Mouse (Mus musculus) CD8-positive naive resting alpha-beta T cell, adult 2 months (primary cell): ENCODE data around the gene Il12rb1.

Source experiments
- DNase-seq, 2 experiments: peaks; one replicate each; pipeline ENCODE4 v3.0.0; 2022; ENCODE audit warnings: low read depth in 2 of 2, low spot score in 2 of 2

The Il12rb1 gene

DNA sequence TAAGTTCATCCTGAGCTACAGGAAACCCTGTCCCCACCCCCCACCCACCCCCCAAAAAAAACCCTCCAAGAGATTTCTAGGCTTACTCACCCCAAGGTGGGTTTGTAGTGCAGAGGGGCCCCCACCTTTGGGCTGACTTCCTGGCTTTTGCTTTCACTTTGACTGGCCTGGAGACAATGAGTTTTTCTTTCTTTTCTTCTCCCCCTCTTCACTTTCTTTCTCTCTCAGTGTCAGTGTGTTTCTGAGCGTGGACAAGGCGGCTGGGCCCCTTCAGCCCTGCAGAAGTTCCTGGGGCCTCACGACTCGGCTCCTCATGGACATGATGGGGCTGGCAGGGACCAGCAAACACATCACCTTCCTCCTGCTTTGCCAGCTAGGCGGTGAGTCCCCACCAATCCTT lies at the start of gene Il12rb1:
Gene Il12rb1 (plus strand): TSS at position 211 of the 400 bp plus-strand sequence.
- DNase-seq: no peak

DNA sequence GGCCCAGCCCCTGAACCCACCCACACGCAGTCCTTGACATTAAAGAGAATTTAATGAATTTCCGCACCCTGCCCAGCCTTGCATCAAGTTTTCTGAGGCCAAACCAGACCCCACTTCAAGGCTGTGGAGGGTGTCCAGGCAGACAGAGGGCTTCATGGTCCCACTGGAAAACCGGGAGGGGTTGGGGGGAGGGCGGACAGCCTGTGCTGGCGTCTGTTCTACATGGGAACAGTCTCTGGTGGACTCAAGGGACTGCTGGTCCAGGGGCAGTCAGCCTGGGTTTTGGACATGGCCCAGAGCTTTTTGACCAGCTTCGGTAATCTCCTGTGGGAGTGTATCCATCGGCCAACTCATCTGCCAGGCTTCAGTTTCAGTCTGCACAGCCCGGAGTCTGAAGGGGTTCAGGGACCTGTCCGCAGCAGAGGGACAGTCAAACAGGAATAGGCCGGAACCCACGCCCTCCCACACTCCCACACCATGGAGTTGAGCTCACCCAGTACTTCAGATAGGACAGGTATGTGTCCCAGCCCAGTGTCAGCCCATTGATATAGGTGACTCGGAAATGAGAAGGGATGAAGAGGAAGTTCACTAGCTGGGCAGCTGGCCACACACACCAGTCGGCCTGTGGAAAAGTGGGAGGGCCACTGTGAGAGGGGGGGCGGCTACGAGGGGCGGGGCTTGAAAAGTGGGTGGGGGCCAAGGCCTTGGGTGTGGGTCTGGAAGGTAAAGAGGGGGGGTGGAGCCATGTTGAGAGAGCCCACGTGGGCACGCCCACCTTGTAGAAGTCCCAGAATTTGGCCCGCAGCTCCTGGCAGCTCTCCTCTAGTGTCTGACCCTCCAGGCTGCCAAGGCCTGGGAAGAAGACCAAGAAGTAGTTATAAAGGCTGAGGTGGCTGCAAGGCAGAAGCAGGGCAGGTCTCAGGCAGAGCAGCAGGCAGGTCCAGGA lies 49.4 kb upstream of the Il12rb1 start:
- no peak for DNase-seq

DNA sequence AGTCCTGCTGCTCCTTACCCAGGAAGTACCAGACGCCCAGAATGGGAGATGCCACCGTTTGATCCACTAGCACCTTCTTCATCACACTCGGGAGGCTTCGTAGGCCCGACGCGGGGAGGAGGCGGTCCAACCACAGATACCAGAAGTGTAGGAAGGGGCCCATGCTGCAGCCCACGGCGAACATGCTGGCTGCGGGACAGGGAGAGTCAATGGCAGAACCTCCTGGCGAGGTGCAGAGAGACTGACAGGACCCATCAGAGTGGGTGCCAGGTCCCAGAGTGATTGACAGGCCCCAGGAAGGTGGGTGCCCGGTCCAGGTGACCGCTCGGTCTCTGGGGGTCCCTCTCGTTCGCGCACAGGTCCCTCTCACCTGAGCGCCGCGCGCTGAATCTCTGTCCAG lies 47.9 kb upstream of the Il12rb1 start:
- no peak for DNase-seq

DNA sequence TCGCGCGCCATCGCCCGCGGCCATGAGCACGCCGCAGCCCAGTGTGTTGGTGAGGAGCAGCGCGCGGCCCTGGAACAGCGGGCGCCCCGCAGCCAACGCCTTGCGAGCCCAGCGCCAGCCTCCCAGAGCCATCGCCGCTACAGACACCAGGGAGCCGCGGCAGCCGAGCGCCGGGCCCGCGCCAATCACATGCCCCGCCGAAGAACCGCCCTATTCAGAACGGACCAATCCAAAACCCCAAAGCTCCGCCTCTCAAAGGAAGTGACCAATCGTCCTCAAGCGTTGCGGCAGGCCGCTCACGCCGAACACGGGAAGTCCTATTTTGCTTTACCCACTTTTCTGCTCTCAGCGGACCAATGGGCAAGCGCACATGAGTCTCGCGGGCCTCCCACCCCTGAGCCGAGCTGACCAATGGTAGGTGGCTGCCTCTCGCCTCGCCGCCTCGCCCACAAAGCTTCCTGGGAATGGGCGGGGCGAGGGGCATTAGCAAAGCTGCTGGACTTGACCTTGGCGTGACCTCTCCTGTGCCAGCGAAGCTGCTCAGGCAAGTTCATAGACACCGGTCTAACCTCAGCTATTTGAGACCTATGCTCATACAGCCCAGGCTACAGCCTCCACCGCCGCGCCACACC lies 47.4 kb upstream of the Il12rb1 start, which contains the start of gene Mpv17l2:
Gene Mpv17l2 (minus strand): TSS at position 172 of the 632 bp plus-strand sequence.
- peak; percentile 89 to 92 for DNase-seq

DNA sequence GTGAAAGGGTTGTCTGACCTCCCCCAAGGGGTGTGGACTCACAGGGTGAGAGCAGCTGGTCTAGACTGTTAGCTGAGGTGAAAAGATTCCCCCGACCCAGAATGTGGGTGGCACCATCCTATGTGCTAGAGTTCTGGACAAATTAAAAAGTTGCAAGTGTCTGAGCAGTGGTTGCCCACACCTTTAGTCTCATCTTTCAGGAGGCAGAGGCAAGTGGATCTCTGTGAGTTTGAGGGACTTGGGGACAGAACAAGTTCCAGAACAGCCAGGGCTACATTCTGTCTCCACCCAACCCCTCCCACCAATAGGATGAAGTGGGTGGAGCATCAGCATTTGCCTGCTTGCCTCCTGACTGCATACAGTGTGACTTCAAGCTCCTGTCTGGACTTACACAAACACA lies 46.1 kb upstream of the Il12rb1 start:
- no peak for DNase-seq

DNA sequence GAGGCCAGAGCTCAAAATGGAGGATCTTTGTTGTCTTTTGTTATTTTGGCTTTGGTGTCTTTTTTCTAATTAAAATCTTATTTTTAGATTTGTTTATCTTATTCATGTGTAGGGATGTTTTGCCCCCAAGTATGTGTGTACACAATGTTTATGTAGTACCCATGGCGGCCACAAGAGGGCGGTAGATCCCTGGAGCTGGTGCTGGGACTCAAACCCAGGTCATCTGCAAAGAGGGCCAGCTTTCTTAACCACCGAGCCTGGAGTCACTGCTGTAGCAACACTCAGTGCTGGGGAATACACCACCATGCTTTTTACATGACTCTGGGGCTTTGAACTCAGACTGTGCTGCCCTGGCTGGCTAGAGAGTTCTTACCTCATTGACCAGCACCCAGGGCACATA lies 44.9 kb upstream of the Il12rb1 start:
- peak; percentile 50 to 59 for DNase-seq

DNA sequence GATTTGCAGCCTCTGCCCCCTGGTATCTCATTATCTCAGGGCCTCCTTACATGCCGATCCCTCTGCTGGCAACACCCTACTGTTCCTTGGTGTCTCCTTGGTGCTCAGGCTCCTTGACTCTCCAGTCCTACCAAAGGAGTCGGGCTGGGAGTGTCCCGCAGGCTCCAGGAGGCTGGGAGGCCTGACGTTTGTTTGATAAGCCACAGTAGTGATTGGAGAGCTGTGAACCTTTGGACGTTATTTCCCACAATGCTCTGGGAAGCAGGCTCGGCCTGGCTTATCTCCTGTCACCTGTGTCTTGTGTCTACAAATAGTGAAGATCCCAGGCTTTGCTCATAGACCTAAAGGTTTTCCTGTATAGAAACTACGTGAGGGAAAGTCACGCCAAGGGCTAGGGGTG lies 44.2 kb upstream of the Il12rb1 start:
- no peak for DNase-seq

DNA sequence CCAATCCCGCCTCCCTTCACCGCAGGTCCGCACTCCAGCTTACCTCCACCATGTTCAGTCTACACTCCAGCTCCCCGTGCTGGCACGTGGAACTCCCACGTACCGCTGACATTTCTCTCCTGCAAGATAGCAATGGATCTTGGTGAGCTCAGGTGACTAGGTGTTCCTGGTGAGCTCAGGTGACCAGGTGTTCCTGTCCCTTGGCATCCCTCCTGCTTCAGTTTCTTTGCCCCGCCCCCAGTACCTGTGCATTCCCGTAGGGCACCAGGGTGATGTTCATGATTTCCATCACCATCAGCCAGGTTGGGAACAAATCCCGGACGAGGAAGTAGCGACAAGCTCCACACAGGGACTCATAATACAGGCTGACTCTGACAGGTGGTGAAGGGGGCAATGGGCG lies 43.6 kb upstream of the Il12rb1 start:
- no peak for DNase-seq

DNA sequence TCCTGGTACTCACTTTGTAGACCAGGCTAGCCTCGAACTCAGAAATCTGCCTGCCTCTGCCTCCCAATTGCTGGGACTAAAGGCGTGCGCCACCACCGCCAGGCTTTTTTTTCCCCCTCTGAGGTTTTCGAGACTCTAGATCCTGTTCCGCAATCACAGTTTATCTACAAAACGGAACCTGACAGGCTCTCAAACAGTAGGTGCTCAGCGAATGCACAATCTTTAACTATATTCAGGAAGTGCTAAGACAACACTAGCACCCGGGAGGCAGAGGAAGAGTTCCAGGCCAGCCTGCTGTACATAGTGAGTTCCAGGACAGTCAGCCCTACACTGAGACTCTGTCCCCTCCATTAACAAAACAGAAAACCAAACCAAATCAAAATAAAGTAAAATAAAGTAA lies 42.9 kb upstream of the Il12rb1 start:
- DNase-seq: no peak

DNA sequence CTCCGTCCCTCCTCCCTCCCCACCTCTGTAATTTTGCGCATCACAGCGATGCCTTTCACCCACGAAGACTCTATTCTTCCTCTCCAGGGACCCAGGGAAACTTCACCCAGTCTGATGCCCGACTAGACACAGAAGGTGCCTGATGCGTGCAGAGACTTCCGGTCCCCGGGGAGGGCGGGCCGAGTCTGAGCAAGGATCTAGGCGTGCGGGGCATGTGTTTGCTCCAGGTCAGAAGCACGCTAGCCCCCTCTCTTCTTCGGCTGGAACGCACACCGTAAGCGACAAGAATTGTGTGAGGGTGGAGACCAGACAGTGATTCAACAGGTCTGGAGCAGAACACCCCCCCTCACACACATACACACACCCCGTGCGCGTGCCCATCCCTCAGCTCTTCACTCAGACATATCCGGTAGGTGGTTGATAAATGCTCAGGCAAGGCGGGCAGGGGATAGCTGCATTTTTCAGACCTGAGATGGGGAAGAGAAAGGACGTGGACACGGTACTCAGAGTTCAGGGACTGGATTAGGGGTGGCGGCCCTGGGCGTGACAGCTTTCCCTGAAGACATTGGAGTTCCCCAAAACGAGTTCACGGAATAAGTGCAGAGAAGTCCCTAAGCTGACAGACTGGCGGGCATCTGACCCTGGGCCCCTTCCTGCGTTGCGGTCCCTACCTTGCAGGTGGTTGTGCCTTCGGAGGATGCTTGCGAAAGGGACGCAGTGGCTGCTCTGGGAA lies 42.2 kb upstream of the Il12rb1 start:
- peak; percentile 57 to 64 for DNase-seq

DNA sequence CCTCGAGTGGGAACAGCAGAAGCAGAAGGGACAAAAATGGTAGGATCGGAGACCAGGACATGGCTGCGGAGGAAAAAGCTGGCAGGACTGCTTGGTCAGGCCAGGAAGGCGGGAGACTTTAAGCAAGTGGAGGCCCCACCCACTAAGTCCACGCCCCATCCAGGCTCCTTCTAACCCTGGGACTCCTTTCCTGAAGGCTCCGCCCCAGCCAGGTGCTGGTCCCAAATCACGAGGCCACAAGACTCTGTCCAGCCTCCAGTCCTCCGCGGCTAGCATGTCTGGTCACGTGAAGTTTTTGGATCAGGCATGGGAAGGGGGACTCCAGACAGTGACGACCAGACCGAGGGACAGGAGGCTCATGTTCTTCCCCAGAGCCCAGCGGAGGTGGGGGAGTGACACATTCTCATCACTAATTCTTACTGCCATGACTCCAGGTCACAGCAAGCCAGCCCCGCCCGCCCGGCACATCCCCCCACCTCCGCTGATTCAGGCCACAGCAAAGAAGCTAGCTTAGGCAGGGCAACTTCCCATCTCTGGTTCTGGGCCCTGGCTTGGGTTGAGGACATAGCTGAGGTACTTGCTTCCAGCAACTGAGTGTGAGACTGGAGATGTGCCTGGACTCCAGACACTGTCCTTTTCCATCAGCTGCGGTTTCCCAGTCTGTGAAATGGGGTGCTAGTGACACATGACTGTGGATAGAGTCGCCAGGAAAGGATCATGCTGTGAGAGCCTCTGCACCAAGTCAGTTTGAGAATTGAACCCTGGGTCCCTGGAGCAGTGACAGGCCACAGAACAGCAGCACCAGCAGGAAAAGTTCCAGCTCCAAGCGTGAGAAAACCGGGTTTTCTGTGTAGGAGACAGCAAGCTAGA lies 41.4 kb upstream of the Il12rb1 start:
- no peak for DNase-seq

DNA sequence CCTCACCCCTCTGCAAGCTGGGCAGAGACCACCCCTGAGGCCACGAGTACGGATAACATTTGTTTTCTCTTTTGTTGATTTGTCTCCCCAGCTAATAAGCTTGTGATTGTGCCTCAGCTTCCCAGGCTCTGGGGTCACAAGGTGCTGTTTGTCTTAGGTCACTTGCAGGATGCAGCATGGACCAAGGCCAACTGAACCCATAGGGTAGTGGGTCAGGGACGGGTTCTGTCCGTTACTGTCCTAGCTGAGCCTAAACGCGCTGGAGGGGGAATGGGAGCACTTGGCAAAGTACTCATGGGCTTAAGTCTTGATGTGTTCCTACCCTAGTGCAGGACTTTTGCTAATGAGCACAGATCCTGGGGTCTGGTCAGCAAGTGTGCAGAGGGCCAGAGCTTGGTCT lies 40.7 kb upstream of the Il12rb1 start:
- DNase-seq: no peak

DNA sequence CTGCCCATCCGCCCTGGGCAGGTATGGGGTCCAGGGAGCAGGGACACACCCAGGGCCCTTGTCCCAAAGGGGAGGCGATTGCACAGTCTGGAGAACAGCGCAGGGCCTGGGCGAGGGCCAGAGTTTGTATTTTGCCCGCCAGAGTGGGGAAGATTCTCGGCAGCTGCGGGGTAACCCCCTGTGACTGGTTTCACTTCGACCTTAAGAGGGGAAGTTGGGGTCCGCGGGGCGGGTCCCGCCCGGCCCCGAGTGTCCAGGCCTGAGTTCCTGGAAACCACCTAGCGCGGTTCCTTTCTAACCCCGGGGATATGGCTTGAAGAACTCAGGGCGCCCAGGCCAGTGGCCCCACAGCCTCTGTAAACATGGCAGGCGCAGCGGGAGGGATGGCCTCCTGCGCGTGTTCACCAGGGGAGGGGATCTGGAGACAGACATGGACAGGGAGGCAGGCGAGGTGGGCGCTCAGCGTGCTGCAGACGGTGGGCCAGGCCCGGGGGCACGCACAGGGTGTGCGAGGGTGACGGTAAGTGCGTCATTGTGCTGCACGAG lies 39.9 kb upstream of the Il12rb1 start:
- no peak for DNase-seq

DNA sequence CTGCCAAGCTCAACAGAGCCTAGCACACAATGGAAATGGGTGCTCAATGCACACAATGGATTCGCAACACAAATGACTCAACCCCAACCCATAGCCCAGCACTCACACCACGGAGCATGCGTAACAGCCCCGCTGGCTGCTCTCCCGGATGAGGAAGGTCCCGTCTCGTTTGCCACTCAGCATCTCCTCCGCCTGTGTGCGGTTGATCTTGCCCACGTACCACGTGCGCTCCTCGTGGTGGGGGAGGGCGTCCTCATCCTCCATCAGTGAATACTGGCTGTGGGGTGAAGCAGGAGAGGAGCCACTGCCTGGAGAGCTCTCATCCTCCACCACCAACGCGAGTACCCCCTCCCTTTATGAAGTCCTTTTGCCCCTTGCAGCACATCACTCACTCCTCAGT lies 39.3 kb upstream of the Il12rb1 start:
- DNase-seq: no peak

DNA sequence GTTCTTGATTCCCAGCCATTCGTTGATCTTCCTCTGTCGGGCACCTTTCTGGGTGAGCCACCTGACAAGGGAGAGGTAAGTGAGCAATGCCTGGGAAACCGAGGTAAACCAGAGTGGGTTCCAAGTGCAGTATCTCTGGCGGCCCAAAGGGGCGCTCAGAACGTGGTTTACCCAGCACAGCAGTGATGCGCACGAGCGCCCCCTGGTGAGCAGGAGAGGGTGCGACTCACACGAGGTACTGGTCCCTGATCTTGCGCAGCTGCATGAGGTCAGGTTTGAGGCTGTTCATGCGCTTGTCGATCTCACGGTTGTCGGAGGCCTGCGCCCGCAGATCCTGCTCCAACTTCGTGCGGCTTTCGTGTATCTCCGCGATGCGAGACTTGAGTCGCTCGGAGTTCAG lies 38.9 kb upstream of the Il12rb1 start:
- peak; percentile 95 to 97 for DNase-seq

DNA sequence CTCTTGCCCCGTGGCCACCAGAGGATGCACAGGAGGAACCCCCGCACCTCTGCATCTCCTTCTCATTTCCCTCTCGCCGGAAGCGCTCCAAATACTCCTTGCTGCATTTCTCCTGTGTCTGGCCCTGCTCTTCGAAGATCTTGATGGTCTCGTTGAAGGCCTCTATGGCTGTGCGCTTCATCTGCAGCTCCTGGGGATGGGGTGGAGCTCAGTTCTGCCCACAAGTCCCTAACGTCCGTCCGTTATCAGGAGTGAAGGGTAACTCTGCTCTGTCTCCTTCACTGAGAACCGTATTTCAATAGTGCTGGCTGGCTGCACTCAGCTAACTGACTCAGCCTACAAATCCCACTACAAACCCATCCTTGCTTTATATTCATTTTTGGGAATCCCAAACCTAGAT lies 38.4 kb upstream of the Il12rb1 start:
- no peak for DNase-seq

DNA sequence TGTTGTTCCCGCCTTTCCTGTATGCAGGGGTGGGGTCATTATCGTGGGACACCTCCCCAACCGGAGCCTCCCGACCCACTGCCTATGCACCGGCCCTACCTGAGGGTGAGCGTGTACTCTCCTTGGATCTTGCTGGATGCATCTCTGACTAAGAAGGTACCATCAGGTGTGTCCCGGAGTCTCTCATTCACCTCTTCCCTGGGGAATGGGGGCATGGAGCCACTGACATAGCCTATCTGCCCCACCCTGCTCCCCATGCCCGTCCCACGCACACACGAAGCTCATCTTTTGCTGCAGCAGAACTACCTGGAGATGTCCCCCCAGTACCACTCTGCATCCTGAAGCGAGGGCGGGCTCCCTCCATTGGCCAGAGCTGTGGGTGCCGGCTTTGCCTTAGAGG lies 37.5 kb upstream of the Il12rb1 start:
- no peak for DNase-seq

DNA sequence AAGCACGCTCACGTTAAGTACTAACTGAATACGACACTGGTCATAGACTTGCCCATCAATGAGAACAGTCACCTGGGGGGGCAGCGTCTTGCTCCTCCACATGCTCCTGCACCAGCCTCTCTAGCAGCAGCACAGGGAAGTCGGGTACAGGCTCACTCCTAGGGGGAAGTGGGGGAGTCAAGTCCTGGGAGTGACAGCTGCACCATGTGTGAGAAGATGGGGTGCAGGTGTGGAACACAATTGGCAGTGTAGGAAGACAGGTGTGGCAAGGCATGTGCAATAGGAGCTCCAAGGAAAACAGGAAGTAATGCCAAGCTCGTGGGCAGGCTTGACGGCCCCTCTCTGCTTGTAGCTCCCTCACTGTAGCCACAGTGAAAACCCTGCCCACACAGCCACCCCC lies 37.0 kb upstream of the Il12rb1 start:
- DNase-seq: no peak

DNA sequence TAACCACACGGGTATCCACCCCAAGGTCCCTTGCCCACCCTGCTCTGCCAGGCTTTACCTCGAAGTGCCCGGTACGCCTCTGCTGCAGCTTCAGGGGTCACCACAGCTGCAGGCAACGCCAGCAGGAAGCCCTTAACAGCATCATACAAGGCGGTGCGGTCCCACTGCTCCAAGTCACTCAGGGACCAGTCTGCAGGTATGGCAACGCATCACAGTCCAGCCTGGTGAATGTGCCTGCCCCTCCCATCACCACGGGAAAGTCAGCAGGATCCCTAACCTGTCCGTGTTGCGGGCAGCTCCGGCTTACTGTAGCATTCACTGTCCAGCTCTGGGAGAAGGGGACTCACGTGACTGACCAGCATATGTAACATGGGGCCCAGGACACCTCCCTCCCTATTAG lies 36.2 kb upstream of the Il12rb1 start:
- DNase-seq: no peak

DNA sequence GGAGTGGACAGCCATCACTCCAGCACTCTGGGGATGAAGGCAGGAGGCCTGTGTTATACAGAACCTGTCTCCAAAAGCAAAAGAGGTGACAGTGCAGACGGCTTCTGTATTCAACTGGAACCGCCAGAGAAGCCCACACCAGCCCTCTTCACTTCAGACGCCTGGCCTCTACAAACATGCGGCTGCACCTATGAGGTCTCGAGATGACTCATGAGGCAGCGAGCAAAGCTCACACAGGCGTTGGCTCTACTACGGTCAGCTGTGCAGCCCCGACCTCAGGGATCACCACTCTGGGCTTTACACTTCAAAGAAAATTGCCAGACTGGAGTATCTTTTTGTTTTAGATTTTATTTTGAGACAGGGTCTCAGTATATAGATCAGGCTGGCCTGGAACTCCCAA lies 35.4 kb upstream of the Il12rb1 start:
- DNase-seq: no peak

DNA sequence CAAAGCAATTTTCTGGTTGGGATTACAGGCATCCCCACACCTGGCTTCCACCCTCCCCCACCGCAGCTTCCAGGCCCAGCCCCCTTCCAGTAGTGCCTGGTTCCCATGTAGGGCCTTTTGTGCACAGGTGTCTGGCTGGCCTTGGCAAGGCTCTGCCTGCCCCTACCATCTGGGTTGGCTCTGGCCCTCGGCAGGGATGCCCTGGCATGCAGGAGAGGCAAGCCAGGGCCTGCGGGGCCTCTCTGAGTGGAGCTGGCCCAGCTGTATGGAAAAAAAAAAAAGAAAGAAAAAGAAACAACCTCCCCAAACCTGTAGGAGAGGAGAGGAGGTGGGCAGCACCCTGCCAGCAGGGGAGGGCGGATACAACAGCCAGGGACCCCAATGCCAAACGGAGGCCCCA lies 34.8 kb upstream of the Il12rb1 start:
- no peak for DNase-seq
